Mouse (Mus musculus): ENCODE data around the gene Pik3ca.
A peak's percentile ranks its signal among the peaks of the same experiment; 100 is the strongest.

Pik3ca gene

DNA sequence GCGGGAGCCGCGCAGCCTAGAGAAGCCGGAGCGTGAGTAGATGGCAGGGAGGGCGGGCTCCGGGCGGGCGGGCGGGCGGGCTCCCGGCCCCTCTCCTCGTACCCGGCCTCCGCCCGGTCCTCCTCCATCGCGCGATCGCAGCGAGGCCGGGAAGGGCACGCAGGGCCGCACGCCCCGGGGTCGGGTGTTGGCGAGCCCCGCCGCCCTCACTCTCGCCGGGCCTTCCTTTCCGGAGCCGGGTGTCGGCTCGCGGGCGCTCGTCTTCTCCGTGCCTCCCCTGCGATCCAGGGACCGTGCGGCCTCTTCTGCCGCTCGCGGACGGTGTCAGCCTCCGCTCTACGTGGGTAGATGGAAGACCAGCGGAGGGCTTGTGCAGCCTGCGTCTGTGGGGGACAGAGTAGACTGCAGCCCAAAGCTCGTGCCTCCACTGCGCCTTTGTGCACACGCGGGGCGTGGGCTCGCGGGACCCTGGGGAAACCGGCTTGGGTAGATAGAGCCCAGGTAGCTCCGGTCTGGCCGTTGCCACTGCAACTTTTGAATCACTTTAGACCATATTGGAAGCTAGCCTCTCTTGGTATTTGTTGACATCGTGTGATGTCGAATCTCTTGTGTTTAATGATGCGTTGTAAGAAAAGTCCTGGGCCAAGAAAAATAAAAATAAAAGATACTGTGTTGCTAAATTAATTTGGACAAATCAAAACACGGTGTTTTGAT is at the start of gene Pik3ca:
Pik3ca (plus strand) TSS at position 211 of the 714 bp plus-strand sequence.
- DNase-seq, result peak; percentile 33 to 58

DNA sequence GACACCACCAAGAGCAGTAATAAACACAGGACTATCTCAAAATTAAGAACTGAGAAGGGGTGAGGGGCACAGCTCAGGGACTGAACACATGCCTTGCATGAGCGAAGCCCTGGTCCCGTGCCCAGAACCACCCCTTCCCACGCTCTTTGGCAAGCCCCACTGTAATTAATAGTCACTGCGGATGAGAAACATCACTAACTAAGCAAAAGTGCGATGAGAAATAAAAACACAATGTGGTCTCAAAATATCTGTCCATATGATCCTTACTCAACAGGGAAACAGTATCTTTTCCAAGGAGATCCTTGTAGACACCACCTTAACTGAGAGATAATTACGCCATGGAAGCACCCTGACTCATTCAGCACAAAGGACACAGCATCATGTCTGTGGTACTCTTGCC is 49.6 kb upstream of the Pik3ca start:
- peak in 1 of 2 experiments; percentile 20 for DNase-seq

DNA sequence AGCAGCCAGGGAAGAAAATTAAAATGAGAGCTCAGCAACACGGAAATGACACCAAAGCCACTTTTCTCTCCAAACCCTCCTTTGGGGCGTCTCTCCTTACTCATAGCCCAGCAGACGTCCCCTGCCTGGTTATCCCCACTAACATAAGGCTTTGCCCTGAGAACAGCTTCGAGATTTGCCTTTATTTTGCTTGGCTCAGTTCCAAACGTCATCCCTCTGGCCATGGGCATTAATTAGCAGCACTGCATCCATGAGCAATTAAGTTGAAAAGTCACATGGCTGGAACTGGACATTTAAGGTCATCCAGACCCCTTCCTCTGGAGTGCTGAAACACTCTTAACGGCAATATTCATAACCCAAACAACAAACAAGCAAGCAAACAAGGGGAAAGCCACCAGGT is 36.2 kb upstream of the Pik3ca start:
- peak in 1 of 2 experiments; percentile 9 for DNase-seq

DNA sequence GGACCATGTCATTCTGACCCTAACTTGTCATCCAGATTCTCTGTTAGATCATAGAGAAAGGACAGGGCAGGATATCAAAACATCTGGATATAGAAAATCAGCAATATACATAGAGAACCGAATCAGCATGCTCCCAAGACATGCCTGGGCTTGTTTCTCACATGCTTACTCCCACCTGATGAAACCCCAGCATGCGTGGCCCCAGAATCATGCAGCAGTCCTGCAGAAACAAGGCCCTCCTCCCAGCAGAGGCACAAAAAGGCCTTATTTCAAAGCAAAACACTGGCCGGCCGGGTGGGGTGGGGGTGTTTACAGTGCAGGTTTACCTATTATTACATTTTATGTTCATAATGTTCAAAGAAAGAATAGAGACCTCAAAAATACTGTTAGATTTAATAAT is 33.3 kb upstream of the Pik3ca start:
- DNase-seq, result no peak

DNA sequence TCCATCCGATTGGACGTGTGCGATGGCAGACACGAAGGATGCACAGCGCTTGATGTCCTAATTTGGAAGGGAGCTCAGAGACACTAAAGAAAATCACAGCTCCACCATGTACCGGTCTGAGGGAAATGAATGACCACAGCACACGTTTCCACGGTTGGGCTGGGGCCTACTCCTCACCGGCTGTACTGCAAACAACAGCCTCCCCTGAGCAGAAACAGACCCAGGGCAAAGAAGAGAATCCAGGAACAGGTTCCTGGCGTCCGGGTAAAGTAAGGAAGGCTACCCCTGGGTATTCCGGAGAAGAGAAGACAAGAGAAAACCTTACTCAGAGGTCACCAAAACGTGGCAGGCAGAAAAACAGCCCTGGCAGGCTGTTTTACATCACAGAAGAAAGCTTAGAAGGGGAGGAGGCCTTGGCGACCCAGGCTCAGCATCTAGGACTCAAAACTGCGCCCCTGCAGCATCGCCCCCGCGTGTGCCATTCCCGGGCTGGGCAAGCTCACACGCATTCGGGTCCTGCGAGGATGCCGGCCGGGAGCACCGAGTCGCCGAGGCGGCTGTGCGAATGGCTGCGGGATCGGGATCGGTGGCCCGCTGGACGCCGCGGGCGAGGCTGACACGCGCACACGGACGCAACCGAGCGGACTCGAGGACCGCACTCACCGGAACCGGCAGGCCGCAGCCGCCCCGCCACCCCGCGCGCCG is 32.5 kb upstream of the Pik3ca start:
- DNase-seq, result peak in 1 of 2 experiments; percentile 4

DNA sequence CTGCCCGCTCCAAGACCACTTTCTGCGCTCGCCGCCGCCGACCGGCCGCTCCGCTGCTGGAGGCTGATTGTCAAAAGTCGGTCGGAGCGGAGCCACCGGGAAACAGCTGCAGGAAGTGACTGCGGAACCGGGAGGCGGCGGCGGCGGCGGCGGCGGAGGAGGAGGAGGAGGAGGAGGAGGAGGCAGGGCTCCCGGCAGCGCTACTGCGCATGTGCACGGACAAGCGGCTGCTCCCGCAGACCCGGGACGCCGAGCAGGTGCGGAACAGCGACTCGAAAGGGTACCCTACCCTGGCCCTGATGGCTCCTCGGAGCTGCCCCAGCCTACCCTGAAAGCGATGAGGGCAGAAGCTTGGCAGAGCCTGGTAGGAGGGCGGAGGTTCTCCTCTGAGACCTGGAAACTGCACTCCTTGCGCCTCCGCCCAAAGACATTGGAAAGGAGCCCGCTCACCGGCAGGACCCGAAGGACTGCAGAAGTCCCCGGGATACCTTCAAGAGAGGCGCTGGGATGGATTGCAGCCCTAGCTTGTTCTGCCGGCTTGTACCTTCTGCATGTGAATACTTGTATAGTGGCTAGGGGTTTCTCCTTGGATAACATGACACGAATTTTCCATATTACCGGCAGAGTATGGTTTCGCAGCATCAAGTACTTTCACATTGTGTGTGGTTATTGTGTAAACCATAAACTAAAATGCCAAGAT is 31.8 kb upstream of the Pik3ca start, which contains the start of gene Zmat3:
Zmat3 (minus strand) TSS at position 469 of the 700 bp plus-strand sequence.
- DNase-seq, result peak; percentile 89 to 94

DNA sequence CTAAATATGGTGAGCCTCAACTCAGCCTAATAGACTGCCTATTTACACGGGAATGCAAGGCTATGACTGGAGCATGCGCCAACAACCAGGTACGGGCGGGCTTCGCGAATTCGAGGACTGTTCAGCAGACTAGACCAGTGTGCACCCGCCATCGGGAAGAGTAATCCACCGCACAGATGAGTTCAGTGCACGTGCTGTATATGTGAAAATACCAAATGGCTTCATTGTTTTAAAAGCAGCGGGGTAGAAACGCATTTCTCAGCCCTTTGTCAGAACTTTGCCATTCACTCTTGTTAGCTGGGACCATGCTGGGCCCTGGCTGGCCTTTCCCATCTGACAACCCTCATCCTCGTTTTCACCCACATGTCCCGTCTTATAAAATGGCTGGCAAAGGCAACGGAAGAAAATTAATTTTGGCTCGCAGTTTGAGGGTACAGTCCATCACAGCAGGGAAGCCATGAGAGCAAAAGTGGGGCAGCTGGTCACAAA is 31.2 kb upstream of the Pik3ca start:
- peak in 1 of 2 experiments; percentile 12 for DNase-seq

DNA sequence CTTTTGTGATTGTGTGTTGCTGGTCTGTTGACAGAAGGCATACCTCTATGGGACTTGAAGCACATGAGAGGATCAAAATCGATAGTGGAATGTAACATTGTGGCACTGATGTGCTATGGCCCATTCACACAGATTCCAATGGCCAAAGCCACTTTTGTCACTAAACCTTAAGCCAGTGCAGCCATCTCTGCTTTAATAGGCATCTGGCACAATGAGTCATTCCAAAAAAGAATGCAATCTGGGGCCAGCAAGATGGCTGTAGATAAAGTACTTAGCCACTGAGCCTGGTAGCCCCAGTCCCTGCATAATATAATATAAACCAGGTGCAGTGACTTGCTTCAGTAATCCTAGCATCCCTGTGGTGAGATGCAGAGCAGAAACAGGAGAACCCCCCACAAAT is 30.0 kb upstream of the Pik3ca start:
- no peak for DNase-seq

DNA sequence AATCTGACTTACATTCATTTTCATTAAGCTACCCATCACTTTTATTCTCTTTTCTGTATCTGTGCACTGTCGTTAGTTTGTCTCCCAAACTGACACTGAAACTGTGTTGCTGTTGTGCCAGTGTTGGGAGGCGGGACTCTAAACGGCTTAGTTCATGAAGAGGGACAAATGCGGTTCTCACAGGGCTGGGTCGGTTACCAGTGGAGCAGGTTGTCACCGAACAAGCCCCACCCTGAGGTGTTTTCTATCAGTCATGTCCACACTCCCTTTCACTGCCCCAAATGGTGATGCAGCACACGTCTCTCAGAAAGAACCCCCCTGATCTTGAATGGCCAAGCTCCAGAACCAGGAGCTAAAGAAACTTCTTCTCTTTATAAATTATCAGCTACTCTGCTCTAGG is 25.5 kb upstream of the Pik3ca start:
- DNase-seq, result no peak

DNA sequence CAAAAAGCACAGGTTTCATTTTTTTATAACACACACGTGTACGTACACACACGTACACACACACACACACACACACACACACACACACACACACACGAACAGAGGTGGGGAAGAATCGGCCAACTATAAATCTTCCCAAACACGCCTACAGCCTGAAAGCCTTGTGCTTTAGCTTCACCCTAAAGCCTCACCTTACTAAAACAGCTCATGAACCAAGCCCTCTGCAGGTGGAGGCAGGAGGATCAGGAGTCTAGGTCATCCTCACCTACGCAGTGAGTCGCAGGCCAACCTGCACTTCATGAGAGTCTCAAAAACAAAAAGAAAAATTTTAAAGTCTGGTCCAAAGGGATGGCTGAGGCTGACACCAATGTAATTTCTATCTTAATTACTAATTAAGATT is 25.0 kb upstream of the Pik3ca start:
- DNase-seq, result no peak

DNA sequence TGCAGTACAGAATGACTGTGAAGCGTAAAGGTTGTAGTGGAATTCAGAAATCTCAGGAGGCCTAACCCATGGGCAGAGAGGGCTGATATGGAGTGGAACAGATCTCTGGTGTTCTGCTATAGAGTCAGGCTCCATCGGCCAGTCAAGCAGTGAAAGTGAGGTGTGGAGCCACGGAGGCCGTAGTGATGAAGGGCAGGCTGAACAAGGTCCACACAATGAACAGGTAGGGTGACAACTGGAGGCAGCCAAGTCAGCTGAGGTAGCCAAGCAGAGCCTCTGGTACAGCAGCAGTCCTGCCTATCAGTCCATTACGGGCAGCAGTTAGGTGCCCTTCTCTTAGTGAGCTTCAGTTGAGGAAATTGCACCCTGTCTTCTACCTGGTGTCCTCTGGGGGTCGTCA is 24.2 kb upstream of the Pik3ca start:
- DNase-seq, result no peak

DNA sequence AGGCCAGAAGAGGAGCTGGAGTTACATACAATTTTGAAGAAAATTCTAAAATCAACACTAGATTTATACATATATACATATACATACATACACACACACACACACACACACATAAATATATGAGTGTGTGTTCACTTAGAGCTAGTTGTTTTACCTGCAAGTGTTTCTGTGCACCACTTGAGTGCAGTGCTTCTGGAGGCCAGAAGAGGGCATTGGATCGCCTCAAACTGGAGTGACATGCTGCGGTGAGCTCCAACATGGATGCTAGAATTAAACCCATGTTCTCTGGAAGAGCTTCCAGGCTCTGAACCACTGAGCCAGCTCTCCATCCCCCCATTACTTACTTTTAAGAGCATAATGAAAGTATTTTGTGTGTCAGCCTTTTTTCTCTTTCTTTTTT is 17.6 kb upstream of the Pik3ca start:
- DNase-seq, result peak; percentile 31 to 53

DNA sequence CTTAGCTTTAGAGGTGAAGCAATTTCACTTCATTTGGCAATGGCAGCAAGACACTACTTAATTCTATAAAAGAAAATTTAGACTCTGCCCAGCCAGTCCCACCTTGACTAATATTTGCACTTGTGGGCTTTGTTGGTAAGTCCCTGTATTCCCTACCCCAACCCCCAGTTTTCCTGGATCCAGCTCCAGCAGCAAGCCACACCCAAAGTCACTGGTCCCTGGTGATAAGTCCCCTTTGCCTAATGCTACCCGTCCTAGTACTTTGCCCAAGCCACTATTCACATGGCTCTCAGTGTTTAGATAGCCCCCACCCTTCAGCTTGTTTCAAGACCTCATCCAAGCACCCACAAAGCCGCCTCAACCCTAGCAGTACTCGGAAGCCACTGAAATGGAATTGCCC is 15.9 kb upstream of the Pik3ca start:
- no peak for DNase-seq

DNA sequence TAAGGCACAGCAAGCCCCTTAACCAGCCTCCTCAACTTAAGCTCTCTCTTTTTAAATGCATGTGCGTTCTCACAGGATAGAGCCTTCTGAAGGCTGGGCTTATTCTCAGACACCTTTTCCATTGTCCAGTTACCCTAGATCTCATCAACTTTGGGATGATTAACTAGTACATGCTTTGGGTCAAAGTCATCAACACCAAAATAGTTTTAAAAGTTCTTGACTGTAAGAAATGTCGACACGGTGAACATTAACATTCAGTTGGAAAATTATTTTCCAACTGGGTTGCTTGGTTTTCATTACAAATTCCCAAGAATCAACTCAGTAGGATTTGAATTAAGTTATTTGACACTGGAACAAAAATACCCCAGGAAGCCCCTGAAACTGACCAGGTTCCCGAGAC is 4.6 kb upstream of the Pik3ca start:
- no peak for DNase-seq

DNA sequence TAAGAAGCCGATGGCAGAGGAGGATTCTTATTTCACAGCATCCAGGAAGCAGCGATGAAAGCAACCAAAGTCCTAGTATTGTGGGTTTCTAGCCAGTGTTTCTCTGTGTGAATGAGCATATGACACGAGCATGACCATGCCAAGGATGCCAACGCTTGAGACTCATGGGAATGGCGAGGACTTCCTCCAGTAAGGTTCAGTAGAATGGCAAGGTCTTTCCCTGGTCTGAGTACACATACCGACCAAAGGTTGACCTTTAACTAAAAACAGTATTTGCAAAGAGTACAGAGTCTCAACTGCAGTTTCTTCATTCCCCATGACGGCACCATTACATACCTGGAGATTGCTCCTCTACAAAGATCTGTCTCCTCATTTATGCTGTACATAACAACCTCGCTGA is 3.5 kb upstream of the Pik3ca start:
- peak; percentile 55 to 73 for DNase-seq

DNA sequence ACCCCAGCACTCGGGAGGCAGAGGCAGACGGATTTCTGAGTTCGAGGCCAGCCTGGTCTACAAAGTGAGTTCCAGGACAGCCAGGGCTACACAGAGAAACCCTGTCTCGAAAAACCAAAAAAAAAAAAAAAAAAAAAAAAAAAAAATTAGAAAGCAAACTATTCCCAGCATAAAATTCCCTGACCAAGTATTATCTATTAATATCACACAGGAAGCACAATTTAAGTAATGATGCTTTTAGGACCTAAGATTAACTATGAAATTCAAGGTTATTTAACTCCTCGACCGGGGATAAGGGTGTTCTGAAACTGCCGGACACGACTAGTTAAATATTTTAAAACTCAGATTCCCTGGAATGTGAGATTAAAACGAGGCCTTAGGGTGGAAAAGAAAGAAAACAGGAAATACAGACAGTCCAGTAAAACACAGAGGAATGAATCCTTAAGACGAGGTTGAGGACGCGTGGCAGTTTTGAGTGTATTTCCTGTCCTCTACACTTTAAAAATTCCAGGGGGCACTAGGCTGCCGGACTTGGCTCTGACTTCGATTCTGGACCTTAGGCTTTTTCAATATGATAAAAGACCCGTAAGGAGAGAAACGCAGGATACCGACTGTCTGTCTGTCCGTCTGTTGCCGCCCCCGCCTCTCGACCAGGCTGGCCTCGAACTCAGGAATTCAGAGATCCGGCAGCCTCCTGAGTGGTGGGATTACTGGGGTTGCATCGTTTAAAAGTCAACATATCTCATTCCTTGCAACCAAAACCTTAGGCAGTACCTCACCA is 1.5 kb upstream of the Pik3ca start:
- DNase-seq, result peak; percentile 46 to 48

DNA sequence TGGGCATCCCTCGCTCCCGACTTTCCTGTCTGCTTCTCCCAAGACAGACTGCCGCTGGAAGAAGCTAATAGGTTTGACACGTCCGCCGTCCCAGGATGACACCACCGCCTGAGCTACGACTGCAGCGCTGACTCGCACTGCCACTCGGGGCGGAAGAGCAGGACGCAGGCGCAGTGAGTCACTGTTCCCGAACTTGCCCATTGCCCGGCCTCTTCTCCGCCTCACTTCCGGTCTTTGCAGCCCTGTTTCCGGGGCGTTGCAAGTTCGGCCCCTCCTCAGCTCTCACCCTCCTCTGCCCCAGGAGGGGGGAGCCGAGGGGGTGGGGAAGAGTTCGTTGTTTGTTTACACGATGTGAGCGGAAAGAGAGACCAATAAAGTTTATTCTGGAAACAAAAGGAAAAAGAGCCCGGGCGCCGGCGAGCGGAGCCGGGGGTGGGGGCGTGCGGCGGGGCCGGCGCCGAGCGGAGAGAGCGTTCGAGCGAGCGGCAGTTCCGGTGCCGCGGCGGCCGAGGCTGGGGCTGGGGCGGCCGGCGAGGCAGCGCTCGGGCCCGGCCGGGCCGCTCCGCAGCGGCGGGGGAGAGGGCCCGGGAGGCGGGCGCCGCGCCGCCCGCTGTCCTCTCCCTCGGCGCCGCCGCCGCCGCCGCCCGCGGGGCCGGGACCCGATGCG is 544 bp upstream of the Pik3ca start:
- DNase-seq, result peak; percentile 96 to 99

DNA sequence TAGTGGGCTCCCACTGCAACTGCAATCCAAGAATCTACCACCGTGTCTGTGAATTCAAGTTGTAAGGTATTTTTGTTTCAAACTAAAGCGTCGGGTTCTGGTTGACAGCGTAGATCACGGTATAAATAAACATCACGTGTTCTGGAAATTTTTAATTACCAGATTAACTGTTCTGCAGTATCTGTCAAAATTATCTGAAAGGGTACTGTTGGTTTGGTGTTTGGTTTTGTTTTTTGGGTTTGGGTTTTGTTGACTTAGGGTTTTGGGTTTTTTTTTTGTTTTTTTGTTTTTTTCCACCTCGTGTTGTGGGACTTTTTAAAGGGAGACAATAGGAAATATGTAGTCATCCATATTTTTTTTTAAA is 686 bp downstream of the Pik3ca start:
- DNase-seq, result no peak

DNA sequence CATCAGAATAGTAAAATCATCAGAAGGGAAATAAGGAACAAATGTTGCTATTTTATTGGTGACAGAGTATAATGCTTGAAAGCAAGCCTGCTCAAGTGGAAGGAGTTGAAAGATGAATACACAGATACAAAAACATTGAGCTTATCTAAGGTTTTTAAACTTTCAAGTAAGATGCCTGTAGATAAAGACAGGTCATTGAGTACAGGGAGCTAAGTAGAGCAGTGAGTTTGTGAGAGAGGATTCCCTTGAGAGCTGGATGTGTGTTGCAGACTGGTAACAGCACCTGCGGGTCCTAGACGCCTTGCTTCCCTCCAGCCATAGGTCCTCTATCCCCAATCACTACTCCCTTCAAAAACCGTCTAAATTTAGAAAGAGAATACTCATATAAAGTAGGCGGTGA is 1.2 kb downstream of the Pik3ca start:
- DNase-seq, result no peak

DNA sequence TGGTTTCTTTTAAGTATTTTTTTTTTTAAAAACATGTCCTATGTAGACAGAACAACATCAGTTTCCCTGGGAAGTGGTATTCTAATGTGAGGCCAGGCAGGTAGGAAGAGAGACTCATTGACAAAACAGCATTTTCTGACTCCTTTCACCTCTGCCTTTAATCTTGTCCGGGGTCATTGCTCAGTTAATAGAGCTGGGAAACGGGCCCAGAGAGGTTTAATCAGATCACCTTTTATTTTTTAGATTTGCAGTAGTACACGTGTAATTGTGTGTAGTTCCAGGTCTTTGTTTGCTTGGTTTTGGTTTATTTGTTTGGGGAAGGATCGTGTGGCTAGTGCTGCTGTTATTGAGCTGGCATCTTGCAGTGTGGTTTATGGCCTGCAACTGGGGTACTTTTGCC is 1.9 kb downstream of the Pik3ca start:
- DNase-seq, result no peak

DNA sequence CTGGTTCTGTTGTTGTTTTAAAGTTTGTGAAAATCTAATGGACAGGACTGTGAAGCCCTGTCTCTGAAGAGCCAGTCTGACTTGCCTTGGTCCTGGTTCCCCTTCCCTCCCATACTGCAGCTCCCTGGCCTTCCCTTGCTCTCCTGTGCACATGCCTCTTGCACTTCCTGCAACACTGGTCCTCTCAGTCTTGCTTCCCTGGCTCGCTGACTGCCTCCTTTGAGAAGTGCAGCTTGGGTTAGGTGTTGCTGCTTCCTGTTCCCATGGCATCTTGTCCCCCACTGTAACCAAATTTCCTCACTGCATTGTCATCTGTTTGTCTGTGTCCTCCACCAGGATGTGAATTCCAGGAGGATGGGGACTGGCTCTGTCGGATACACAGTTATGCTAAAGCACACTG is 2.5 kb downstream of the Pik3ca start:
- peak in 1 of 2 experiments; percentile 52 for DNase-seq

DNA sequence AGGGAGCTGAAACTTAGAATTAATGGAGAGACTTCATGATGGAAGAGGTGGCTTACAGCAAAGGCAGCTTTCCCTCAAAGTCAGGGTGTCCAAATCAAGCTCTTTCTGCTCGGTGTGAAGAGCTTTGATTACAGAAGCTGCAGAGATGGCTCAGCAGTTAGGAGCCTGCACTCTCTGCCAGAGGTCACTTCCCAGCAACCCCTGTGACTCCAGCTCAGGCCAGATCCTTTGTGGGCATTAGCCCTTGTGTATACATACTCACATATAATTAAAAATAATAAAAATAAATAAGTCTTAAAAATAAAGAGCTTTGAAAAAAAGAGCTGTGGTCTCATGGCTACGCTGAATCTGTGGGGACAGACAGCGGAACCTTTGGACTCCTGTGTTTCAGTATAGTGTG is 4.1 kb downstream of the Pik3ca start:
- DNase-seq, result peak; percentile 30 to 60

Data from kidney, postnatal 25 days (tissue).